In genomic region chr12:29882871-29883617, GRCm38 (mm10) we compare ENCODE assay signal across 9 mouse cellular contexts. TPM values are rescaled to one million over a fixed set of nuclear protein-coding genes. Genes with fewer than 3 reads are reported as not detected.
DNase-seq lines count a peak whose midpoint lies in the region; ATAC-seq and TF ChIP-seq lines count a peak whose summit lies in the region.
"Had no signal": no experiment of that assay in that cellular context is flagged by ENCODE, and none has a peak within 500 bp of the region (broad histone marks: within the 10 kb centered on the region; RNA-seq: fewer than 3 reads in every experiment).

No protein-coding gene starts in this region.

- no peaks in the 10 kb centered on the region for H3K79me2 ChIP-seq in heart, adult 2 months (replicated peaks; ENCODE audit: control insufficient read depth, insufficient read depth, low read length)

- ATAC-seq in heart, embryonic 12.5 days (ENCODE audit: insufficient number of reproducible peaks, low FRiP score): no peak
- peak; percentile 48; the same call in 1 of the 2 replicates for ATAC-seq in intestine, embryonic 16.5 days
- peak; percentile 89 for ATAC-seq in neural tube, embryonic 11.5 days (ENCODE audit: insufficient read depth, low FRiP score, low TSS enrichment)

- 18% methylated on average over 9 of the region's 9 CpGs for WGBS in heart, adult 2 months
- WGBS in heart, embryonic 12.5 days: 20% methylated on average over 9 of the region's 9 CpGs
- 22% methylated on average over 9 of the region's 9 CpGs for whole genome bisulfite sequencing in intestine, embryonic 16.5 days
- 14% methylated on average over 9 of the region's 9 CpGs for WGBS in neural tube, embryonic 11.5 days

- no peak overlapping the region for H3K4me2 ChIP-seq in heart, embryonic 12.5 days
- H3K4me2 ChIP-seq in intestine, embryonic 16.5 days (ENCODE audit: low read depth, low read length): no peak overlapping the region
- no peak overlapping the region for H3K4me2 ChIP-seq in neural tube, embryonic 11.5 days (ENCODE audit: low read depth)
- H3K4me2 ChIP-seq: liver, embryonic 15.5 days had no signal

- no peaks in the 10 kb centered on the region for H3K4me1 ChIP-seq in heart, adult 2 months (ENCODE audit: control insufficient read depth, insufficient read depth, low read length)
- 0 out of 2 replicates have a peak, but pooled peaks cover 3% of the 10 kb centered on the region for H3K4me1 ChIP-seq in heart, embryonic 12.5 days (replicated peaks)
- no peaks in the 10 kb centered on the region for H3K4me1 ChIP-seq in intestine, embryonic 16.5 days (ENCODE audit: control insufficient read depth, insufficient read depth, low read length)
- peaks cover 11% of the 10 kb centered on the region for H3K4me1 ChIP-seq in neural tube, embryonic 11.5 days (ENCODE audit: control insufficient read depth, insufficient read depth, low read length)
- H3K4me1 ChIP-seq: liver, embryonic 15.5 days had no signal

- no peaks in the 10 kb centered on the region for H3K9me3 ChIP-seq in heart, embryonic 12.5 days (replicated peaks)
- no peaks in the 10 kb centered on the region for H3K9me3 ChIP-seq in intestine, embryonic 16.5 days (ENCODE audit: control insufficient read depth, low read length)
- H3K9me3 ChIP-seq in neural tube, embryonic 11.5 days (ENCODE audit: control insufficient read depth, low read length): no peaks in the 10 kb centered on the region
- H3K9me3 ChIP-seq: liver, embryonic 15.5 days had no signal

- no peaks in the 10 kb centered on the region for H3K36me3 ChIP-seq in heart, adult 2 months (ENCODE audit: control insufficient read depth, insufficient read depth, low read length)
- no peaks in the 10 kb centered on the region for H3K36me3 ChIP-seq in heart, embryonic 12.5 days
- H3K36me3 ChIP-seq in intestine, embryonic 16.5 days (ENCODE audit: control insufficient read depth, insufficient read depth, low read length): no peaks in the 10 kb centered on the region
- no peaks in the 10 kb centered on the region for H3K36me3 ChIP-seq in neural tube, embryonic 11.5 days (ENCODE audit: control insufficient read depth, insufficient read depth, low read length)
- H3K36me3 ChIP-seq: liver, embryonic 15.5 days had no signal

- no peak overlapping the region for H3K4me3 ChIP-seq in heart, adult 2 months
- H3K4me3 ChIP-seq in heart, embryonic 12.5 days: no peak overlapping the region
- no peak overlapping the region for H3K4me3 ChIP-seq in intestine, embryonic 16.5 days (ENCODE audit: low read length)
- no peak overlapping the region for H3K4me3 ChIP-seq in neural tube, embryonic 11.5 days (ENCODE audit: low read depth, low read length)
- H3K4me3 ChIP-seq: liver, embryonic 15.5 days had no signal

- H3K27ac ChIP-seq in heart, adult 2 months: no peak overlapping the region
- no peak overlapping the region for H3K27ac ChIP-seq in heart, embryonic 12.5 days (ENCODE audit: poor library complexity, severe bottlenecking)
- no peak overlapping the region for H3K27ac ChIP-seq in intestine, embryonic 16.5 days (ENCODE audit: low read length)
- H3K27ac ChIP-seq in neural tube, embryonic 11.5 days (ENCODE audit: low read depth, low read length): peak overlapping the region; percentile 15; the same call in 1 of the 2 replicates
- H3K27ac ChIP-seq: liver, embryonic 15.5 days had no signal

- 0 out of 2 replicates have a peak, but pooled peaks have one; percentile 53 for TF ChIP-seq EP300 in heart, adult 2 months (IDR thresholded peaks at IDR 0.05; ENCODE audit: insufficient read depth, low read depth, low read length)

- intact Hi-C loops in heart, adult 2 months (cut with DNase I): loop anchor here (1.0 to 5.0 kb wide), 4 partner anchors 46 to 1294 kb away; no protein-coding TSS in a partner anchor
- intact Hi-C loops in left cerebral cortex, postnatal 10 days (cut with DNase I): loop anchor here (10.0 kb wide), 1 partner anchor 348 kb away; no protein-coding TSS in a partner anchor

- TF ChIP-seq POLR2A in heart, adult 2 months (IDR thresholded peaks at IDR 0.05; ENCODE audit: insufficient read depth, low read depth, low read length): no peak

- peak; percentile 92 for TF ChIP-seq CTCF in heart, adult 2 months (IDR thresholded peaks at IDR 0.05)

- DNase-seq in heart, adult 2 months: peak; percentile 45 to 72
- peak; percentile 94 to 95 for DNase-seq in cerebellum, postnatal 14 days
- peak; percentile 76 to 86 for DNase-seq in frontal cortex, postnatal 14 days (ENCODE audit: low spot score in 2 of 2)
- peak; percentile 88 for DNase-seq in left cerebral cortex, postnatal 10 days (ENCODE audit: extremely low spot score in 1 of 2, low spot score in 2 of 2)
- peak; percentile 84 for DNase-seq in neural tube, embryonic 11.5 days (ENCODE audit: low spot score)
- DNase-seq in urinary bladder, postnatal 10 days (ENCODE audit: low spot score): peak; percentile 15

- H3K27me3 ChIP-seq in heart, adult 2 months (ENCODE audit: control insufficient read depth, insufficient read depth, low read length): no peaks in the 10 kb centered on the region
- H3K27me3 ChIP-seq in heart, embryonic 12.5 days (replicated peaks): no peaks in the 10 kb centered on the region
- H3K27me3 ChIP-seq in intestine, embryonic 16.5 days (replicated peaks; ENCODE audit: control insufficient read depth, insufficient read depth, low read length): no peaks in the 10 kb centered on the region
- H3K27me3 ChIP-seq in neural tube, embryonic 11.5 days (ENCODE audit: control insufficient read depth, insufficient read depth, low read length): no peaks in the 10 kb centered on the region
- H3K27me3 ChIP-seq: liver, embryonic 15.5 days had no signal

- H3K9ac ChIP-seq in heart, adult 2 months (ENCODE audit: low read depth, low read length): no peak overlapping the region
- no peak overlapping the region for H3K9ac ChIP-seq in heart, embryonic 12.5 days
- H3K9ac ChIP-seq in intestine, embryonic 16.5 days (ENCODE audit: low read depth, low read length): no peak overlapping the region
- no peak overlapping the region for H3K9ac ChIP-seq in neural tube, embryonic 11.5 days (ENCODE audit: low read length)
- H3K9ac ChIP-seq: liver, embryonic 15.5 days had no signal

RNA-seq across cellular contexts. Expression of gene Pxdn, which starts 54.4 kb away (rescaled TPM):
- total RNA-seq in heart, adult 2 months (2021): 10 to 100 TPM; 28.7 to 41.0 TPM
- polyA plus RNA-seq in heart, adult 2 months (2012; rRNA removed): 69.4 and 92.3 TPM in 2 replicates
- 125 and 131 TPM in 2 replicates for polyA plus RNA-seq in heart, embryonic 12.5 days (2016; fragmentation: Nextera tagmentation; extraction: Ambion mirVana)
- 48.2 and 53.5 TPM in 2 replicates for polyA plus RNA-seq in intestine, embryonic 16.5 days (2015; fragmentation: Nextera tagmentation; extraction: Ambion mirVana)
- total RNA-seq in left cerebral cortex, postnatal 10 days (2021): 10 to 100 TPM; 46.3 to 49.9 TPM
- polyA plus RNA-seq in neural tube, embryonic 11.5 days (2014; fragmentation: Nextera tagmentation; extraction: Ambion mirVana): 90.5 and 93.5 TPM in 2 replicates

Comparison
In these comparisons a context has a peak if more than half of its experiments do, and no peak if none do; other contexts are left out.
1. DNase-seq: peak in every context shown above with its lines; median percentile 94 in cerebellum, postnatal 14 days; 88 in left cerebral cortex, postnatal 10 days; 84 in neural tube, embryonic 11.5 days; 81 in frontal cortex, postnatal 14 days; 58 in heart, adult 2 months; 15 in urinary bladder, postnatal 10 days.